Mouse (Mus musculus) retina, postnatal 7 days (tissue): Measurements from ENCODE around the gene Itsn2.
"Not testable (repeated sequence)": the region's sequence is repeated elsewhere in the genome, so short reads cannot be mapped to it uniquely, and the experiment has no call there.

Source experiments
- DNase-seq: peaks from one replicate; pipeline ENCODE4 v3.0.0-alpha.2; 2012; ENCODE audit warnings: low read depth, low spot score

Gene Itsn2

GRCm38 (mm10) chr12:4592541-4593165 lies at the start of gene Itsn2, which contains the start of gene Gm3625:
TSS of gene Itsn2 (plus strand) at chr12:4592638.
TSS of gene Gm3625 (minus strand) at chr12:4592927.
- DNase-seq, result peak; percentile 54

GRCm38 (mm10) chr12:4544400-4544919 lies 48.0 kb upstream of the Itsn2 start:
- DNase-seq, result no peak

GRCm38 (mm10) chr12:4545425-4545824 lies 47.0 kb upstream of the Itsn2 start:
- DNase-seq, result no peak

- DNase-seq, result no peak
These were observed 45.9 kb upstream of the Itsn2 start for GRCm38 (mm10) chr12:4546491-4546890.

- no peak for DNase-seq
These were observed 44.9 kb upstream of the Itsn2 start for GRCm38 (mm10) chr12:4547557-4547956.

- peak; percentile 79 for DNase-seq
These were observed 44.1 kb upstream of the Itsn2 start for GRCm38 (mm10) chr12:4548053-4549013.

GRCm38 (mm10) chr12:4553704-4554103 lies 38.7 kb upstream of the Itsn2 start:
- not testable (repeated sequence) for DNase-seq

- DNase-seq, result no peak
These were observed 37.0 kb upstream of the Itsn2 start for GRCm38 (mm10) chr12:4555451-4555850.

GRCm38 (mm10) chr12:4556891-4557290 lies 35.5 kb upstream of the Itsn2 start:
- DNase-seq, result no peak

GRCm38 (mm10) chr12:4557436-4557835 lies 35.0 kb upstream of the Itsn2 start:
- DNase-seq, result no peak

GRCm38 (mm10) chr12:4558013-4558412 lies 34.4 kb upstream of the Itsn2 start:
- DNase-seq, result no peak

- DNase-seq, result no peak
These were observed 33.8 kb upstream of the Itsn2 start for GRCm38 (mm10) chr12:4558475-4559279.

- DNase-seq, result no peak
These were observed 20.6 kb upstream of the Itsn2 start for GRCm38 (mm10) chr12:4571864-4572263.

GRCm38 (mm10) chr12:4574065-4574464 lies 18.4 kb upstream of the Itsn2 start:
- no peak for DNase-seq

GRCm38 (mm10) chr12:4582326-4582725 lies 10.1 kb upstream of the Itsn2 start:
- no peak for DNase-seq

GRCm38 (mm10) chr12:4587846-4588245 lies 4.6 kb upstream of the Itsn2 start:
- DNase-seq, result no peak

GRCm38 (mm10) chr12:4588603-4589002 lies 3.8 kb upstream of the Itsn2 start:
- no peak for DNase-seq

- DNase-seq, result no peak
These were observed 413 bp upstream of the Itsn2 start for GRCm38 (mm10) chr12:4592025-4592424.

GRCm38 (mm10) chr12:4593166-4593929 lies 910 bp downstream of the Itsn2 start:
- DNase-seq, result no peak

- DNase-seq, result no peak
These were observed 1.5 kb downstream of the Itsn2 start for GRCm38 (mm10) chr12:4593930-4594391.

- DNase-seq, result no peak
These were observed 2.6 kb downstream of the Itsn2 start for GRCm38 (mm10) chr12:4595055-4595454.
